ENCODE assay signal across 8 mouse cellular contexts in genomic region chr4:136841056-136841455, GRCm38 (mm10). TPM values are rescaled to one million over a fixed set of nuclear protein-coding genes. Genes with fewer than 3 reads are reported as not detected.
DNase-seq lines count a peak whose midpoint lies in the region; ATAC-seq lines count a peak whose summit lies in the region.

No protein-coding gene starts in this region.

- peak; percentile 17 for ATAC-seq in limb, embryonic 12.5 days (ENCODE audit: insufficient number of reproducible peaks, insufficient read depth, low FRiP score, low TSS enrichment, low read depth)
- peak; percentile 65 for ATAC-seq in monocyte, adult 5-6 weeks (replicated peaks; ENCODE audit: insufficient number of reproducible peaks, low FRiP score, low TSS enrichment, poor library complexity, severe bottlenecking)

- H3K4me2 ChIP-seq in limb, embryonic 12.5 days = no peak overlapping the region

- H3K36me3 ChIP-seq in limb, embryonic 12.5 days = no peaks in the 10 kb centered on the region

- peaks cover 28% of the 10 kb centered on the region for H3K27me3 ChIP-seq in limb, embryonic 12.5 days

- no peak overlapping the region for H3K27ac ChIP-seq in limb, embryonic 12.5 days

- 13% methylated on average over 5 of the region's 5 CpGs for WGBS in limb, embryonic 12.5 days

- H3K4me1 ChIP-seq in limb, embryonic 12.5 days (replicated peaks) = peaks cover 16% of the 10 kb centered on the region

- no peaks in the 10 kb centered on the region for H3K9me3 ChIP-seq in limb, embryonic 12.5 days

- H3K9ac ChIP-seq in limb, embryonic 12.5 days (replicated peaks) = no peak overlapping the region

- DNase-seq in 416B (ENCODE audit: low read depth) = peak; percentile 80
- DNase-seq in adrenal gland, postnatal 10 days = peak; percentile 88
- peak; percentile 81 for DNase-seq in embryo, embryonic 11.5 days (ENCODE audit: low read depth, low spot score)
- peak; percentile 71 for DNase-seq in heart, adult 8-10 months (ENCODE audit: low spot score)
- DNase-seq in kidney, adult 9 months = peak; percentile 83
- DNase-seq in spleen, postnatal 4 days (ENCODE audit: low spot score in 2 of 2) = peak; percentile 57 to 84

- no peak overlapping the region for H3K4me3 ChIP-seq in limb, embryonic 12.5 days (replicated peaks)

RNA-seq across cellular contexts. Expression of gene Ephb2, which starts 5.3 kb away (rescaled TPM):
- 10 to 100 TPM in 1 of 2 experiments, 1 to 10 TPM in 1; 8.5 to 12.4 TPM for total RNA-seq in adrenal gland, postnatal 10 days (2021)
- under 1 TPM; 0.44 to 0.86 (median 0.45) TPM for total RNA-seq in heart, adult 8-10 months (2022)
- 13.7 and 16.9 TPM in 2 replicates for polyA plus RNA-seq in limb, embryonic 12.5 days (2016; fragmentation: Nextera tagmentation; extraction: Ambion mirVana)
- total RNA-seq in monocyte, adult 5-6 weeks (2017) = 0.10 TPM in 1 of 3 replicates, not detected in the others

RNA-seq across cellular contexts. Expression of gene C1qb, which starts 44.9 kb away (rescaled TPM):
- total RNA-seq in adrenal gland, postnatal 10 days (2021) = 10 to 100 TPM; 30.0 to 42.6 TPM
- total RNA-seq in heart, adult 8-10 months (2022) = 10 to 100 TPM; 30.2 to 38.5 (median 31.2) TPM
- 17.7 and 20.9 TPM in 2 replicates for polyA plus RNA-seq in limb, embryonic 12.5 days (2016; fragmentation: Nextera tagmentation; extraction: Ambion mirVana)
- total RNA-seq in monocyte, adult 5-6 weeks (2017) = 0.87 TPM in 1 of 3 replicates, not detected in the others

RNA-seq across cellular contexts. Expression of gene C1qc, which starts 51.8 kb away (rescaled TPM):
- total RNA-seq in adrenal gland, postnatal 10 days (2021) = 10 to 100 TPM; 23.7 to 31.8 TPM
- 10 to 100 TPM; 21.6 to 30.2 (median 24.9) TPM for total RNA-seq in heart, adult 8-10 months (2022)
- polyA plus RNA-seq in limb, embryonic 12.5 days (2016; fragmentation: Nextera tagmentation; extraction: Ambion mirVana) = 11.9 and 12.8 TPM in 2 replicates
- total RNA-seq in monocyte, adult 5-6 weeks (2017) = not detected in 3 replicates

RNA-seq across cellular contexts. Expression of gene C1qa, which starts 57.5 kb away (rescaled TPM):
- 10 to 100 TPM; 29.3 to 36.6 TPM for total RNA-seq in adrenal gland, postnatal 10 days (2021)
- total RNA-seq in heart, adult 8-10 months (2022) = 10 to 100 TPM; 23.6 to 36.8 (median 31.2) TPM
- polyA plus RNA-seq in limb, embryonic 12.5 days (2016; fragmentation: Nextera tagmentation; extraction: Ambion mirVana) = 11.4 and 11.9 TPM in 2 replicates
- total RNA-seq in monocyte, adult 5-6 weeks (2017) = 0.32 TPM in 1 of 3 replicates, not detected in the others

Comparison
In these comparisons a context has a peak if more than half of its experiments do, and no peak if none do; other contexts are left out.
1. RNA of gene C1qb, which starts 44.9 kb away (total RNA-seq): 30.0 to 42.6 TPM in adrenal gland, postnatal 10 days and 30.2 to 38.5 TPM in heart, adult 8-10 months; 0.87 TPM in monocyte, adult 5-6 weeks; every median in the first group is over 10 times any median in the second.
2. RNA of gene C1qc, which starts 51.8 kb away (total RNA-seq): 23.7 to 31.8 TPM in adrenal gland, postnatal 10 days and 21.6 to 30.2 TPM in heart, adult 8-10 months; not detected in monocyte, adult 5-6 weeks; every median in the first group is over 10 times any median in the second.
3. Peak in every context shown above with its lines, with median percentiles within 50 percentile points of each other: DNase-seq.